Mouse (Mus musculus) hindbrain, postnatal 0 days (tissue): ENCODE measurements at regions not wholly inside any gene's neighbourhood (a gene's known extent, or its start where the extent isn't known, plus 50 kb on each side); places are given as distances from the start of the nearest gene placed in this dataset.

Experiments
- ATAC-seq: fragments of 200-750 bp; cut with Nextera tagmentation; 2 replicates; pipeline ENCODE4 v1.8.0; 2017; ENCODE audit warnings: mild to moderate bottlenecking, moderate TSS enrichment, moderate library complexity
- DNase-seq: peaks from one replicate; pipeline ENCODE4 v3.0.0-alpha.2; 2015; ENCODE audit warnings: low spot score
- H3K27ac ChIP-seq: fragments of 300-500 bp; sonication (generic); 2 replicates; pipeline ENCODE4 v1.5.1; 2014; ENCODE audit warnings: mild to moderate bottlenecking
- H3K27me3 ChIP-seq: fragments of 300-500 bp; sonication (generic); 2 replicates; pipeline ENCODE4 v1.6.1; 2014; ENCODE audit warnings: low read length, mixed read lengths; ENCODE audit not compliant: insufficient read depth
- H3K36me3 ChIP-seq: fragments of 300-500 bp; sonication (generic); 2 replicates; pipeline ENCODE4 v1.6.1; 2014; ENCODE audit warnings: low read length, mixed read lengths; ENCODE audit not compliant: insufficient read depth
- H3K4me1 ChIP-seq: fragments of 300-500 bp; sonication (generic); 2 replicates; pipeline ENCODE4 v1.6.1; 2014; ENCODE audit warnings: antibody characterized with exemption, low read length, mixed read lengths; ENCODE audit not compliant: insufficient read depth
- H3K4me2 ChIP-seq: fragments of 300-500 bp; sonication (generic); 2 replicates; pipeline ENCODE4 v1.6.1; 2014; ENCODE audit warnings: low read depth, mild to moderate bottlenecking, low read length, moderate library complexity, mixed read lengths
- H3K4me3 ChIP-seq: fragments of 300-500 bp; sonication (generic); 2 replicates; pipeline ENCODE4 v1.5.1; 2014; ENCODE audit warnings: low read length
- H3K9ac ChIP-seq: fragments of 300-500 bp; sonication (generic); replicated peaks from 2 replicates; pipeline ENCODE4 v1.6.1; 2014; ENCODE audit warnings: mild to moderate bottlenecking, low read length, moderate library complexity, mixed read lengths
- H3K9me3 ChIP-seq: fragments of 300-500 bp; sonication (generic); 2 replicates; pipeline ENCODE4 v1.6.1; 2016; ENCODE audit warnings: low read length, mixed read lengths
- CTCF ChIP-seq: IDR thresholded peaks from 2 replicates; pipeline ENCODE4 v1.5.1; 2016; ENCODE audit warnings: antibody characterized with exemption, control low read depth, low read depth
- WGBS: fragments of 180-500 bp; shearing (Covaris S2); extraction: QIAGEN DNeasy Blood & Tissue Kit; methylation state at CpG from one replicate; pipeline ENCODE4 v1.1.7; 2014; 5-methylcytosine and 5-hydroxymethylcytosine counted together

DNA sequence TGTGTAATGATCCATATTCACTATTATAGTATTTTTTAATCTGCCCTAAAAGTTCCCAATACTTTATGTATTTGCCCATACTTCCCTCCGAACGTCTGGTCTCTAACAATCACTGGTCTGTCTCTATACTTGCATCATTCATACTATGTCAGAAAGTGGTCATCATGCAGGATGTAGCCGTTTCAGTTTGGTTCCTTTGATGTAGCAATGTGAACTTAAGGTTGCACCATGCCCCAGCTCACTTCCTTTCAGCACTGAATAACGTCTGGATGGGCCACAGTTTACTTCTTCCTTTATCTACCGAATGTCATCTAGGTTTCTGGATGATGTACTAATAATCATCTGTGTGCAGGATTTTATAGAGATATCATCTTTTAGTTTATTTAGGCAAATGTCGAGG lies 461.9 kb downstream of the Rpl10l start:
- no peak for TF ChIP-seq CTCF
- H3K9ac ChIP-seq = no peak overlapping the region
- no peak overlapping the region for H3K27ac ChIP-seq
- no peak overlapping the region for H3K4me2 ChIP-seq
- H3K9me3 ChIP-seq = no peaks in the 10 kb centered on the region
- no peaks in the 10 kb centered on the region for H3K36me3 ChIP-seq
- H3K4me1 ChIP-seq = no peaks in the 10 kb centered on the region
- H3K4me3 ChIP-seq = no peak overlapping the region
- ATAC-seq (no peak), DNase-seq (no peak)
- 85% methylated on average over 6 of the region's 6 CpGs for WGBS
- H3K27me3 ChIP-seq = no peaks in the 10 kb centered on the region

- Histone ChIP-seq H3K9ac (no peak overlapping the region), H3K4me2 (no peak overlapping the region), H3K36me3 (no peaks in the 10 kb centered on the region), H3K9me3 (no peaks in the 10 kb centered on the region), H3K27ac (no peak overlapping the region), H3K4me1 (no peaks in the 10 kb centered on the region), H3K27me3 (no peaks in the 10 kb centered on the region), H3K4me3 (no peak overlapping the region)
- TF ChIP-seq CTCF = no peak
- 62% methylated on average over 8 of the region's 8 CpGs for WGBS
- no peak for ATAC-seq
- DNase-seq = peak; percentile 3
These were observed 485.1 kb downstream of the Rpl10l start for GRCm38 (mm10) chr12:65799060-65799459.

GRCm38 (mm10) chr12:65771531-65771930 lies 512.7 kb downstream of the Rpl10l start:
- no peak for ATAC-seq

More at GRCm38 (mm10) chr12:65771531-65771930, 512.7 kb downstream of the Rpl10l start:
- no peaks in the 10 kb centered on the region for H3K27me3 ChIP-seq
- no peak overlapping the region for H3K9ac ChIP-seq
- H3K9me3 ChIP-seq = no peaks in the 10 kb centered on the region
- no peaks in the 10 kb centered on the region for H3K36me3 ChIP-seq
- DNase-seq = no peak
- H3K4me1 ChIP-seq = no peaks in the 10 kb centered on the region
- no peak overlapping the region for H3K4me2 ChIP-seq
- no peak overlapping the region for H3K27ac ChIP-seq
- no peak overlapping the region for H3K4me3 ChIP-seq
- no peak for TF ChIP-seq CTCF
- 65% methylated on average over 6 of the region's 6 CpGs for WGBS
